Mouse (Mus musculus) heart, postnatal 0 days (tissue): Measurements from ENCODE around the gene Spats2.

Experiments
- CTCF ChIP-seq: IDR thresholded peaks from 2 replicates; pipeline ENCODE4 v1.5.1; 2016; ENCODE audit warnings: antibody characterized with exemption, control low read depth, low read depth
- EP300 ChIP-seq: IDR thresholded peaks from 2 replicates; pipeline ENCODE4 v1.6.1; 2016; ENCODE audit warnings: antibody characterized with exemption, low read depth

GRCm38 (mm10) chr15:99120814-99121213 is 4.9 kb upstream of the Spats2 start:
- no peak for TF ChIP-seq EP300
- no peak for TF ChIP-seq CTCF
